Mouse (Mus musculus) C2C12 (cell line): ENCODE measurements at regions not wholly inside any gene's neighbourhood (a gene's known extent, or its start where the extent isn't known, plus 50 kb on each side); places are given as distances from the start of the nearest gene placed in this dataset.

Source experiments
- CTCF ChIP-seq: IDR thresholded peaks from one replicate; pipeline ENCODE4 v1.5.1; 2011; ENCODE audit not compliant: control insufficient read depth, insufficient read depth, insufficient read length
- MAX ChIP-seq: IDR thresholded peaks from one replicate; pipeline ENCODE4 v1.6.1; 2011; ENCODE audit warnings: mild to moderate bottlenecking, control low read depth
- MYOD1 ChIP-seq: IDR thresholded peaks from one replicate; pipeline ENCODE4 v1.6.1; 2011; ENCODE audit warnings: low read depth; ENCODE audit not compliant: control insufficient read depth, insufficient read length

GRCm38 (mm10) chr15:88468810-88469209 is 131.3 kb upstream of the Zdhhc25 start:
- TF ChIP-seq MYOD1 (no peak), MAX (no peak), CTCF (no peak)
